Mouse (Mus musculus): Measurements from ENCODE around the gene D630003M21Rik. TPM values are rescaled to one million over a fixed set of nuclear protein-coding genes. Genes with fewer than 3 reads are reported as not detected.

D630003M21Rik gene
- polyA plus RNA-seq, 1 experiment from 2014 or later, result 8.9 TPM

GRCm38 (mm10) chr2:158155615-158156014 lies 73.4 kb downstream of the D630003M21Rik start:
- no peak overlapping the region for H3K4me3 ChIP-seq
- H3K4me2 ChIP-seq (replicated peaks), result no peak overlapping the region
- ATAC-seq (ENCODE audit: low FRiP score), result no peak
- H3K27ac ChIP-seq, result no peak overlapping the region
- 0 out of 2 replicates have a peak, but pooled peaks cover 3% of the 10 kb centered on the region for H3K9me3 ChIP-seq (replicated peaks)
- no peaks in the 10 kb centered on the region for H3K27me3 ChIP-seq
- 61% methylated on average over 2 of the region's 2 CpGs for WGBS
- H3K4me1 ChIP-seq, result peaks cover 16% of the 10 kb centered on the region
- H3K9ac ChIP-seq, result no peak overlapping the region
- no peaks in the 10 kb centered on the region for H3K36me3 ChIP-seq

GRCm38 (mm10) chr2:158155101-158155500 lies 73.9 kb downstream of the D630003M21Rik start:
- H3K4me3 ChIP-seq, result no peak overlapping the region
- H3K27ac ChIP-seq, result no peak overlapping the region
- 88% methylated on average over 7 of the region's 7 CpGs for WGBS
- ATAC-seq (ENCODE audit: low FRiP score), result no peak
- H3K9ac ChIP-seq, result no peak overlapping the region
- H3K9me3 ChIP-seq (replicated peaks), result 0 out of 2 replicates have a peak, but pooled peaks cover 3% of the 10 kb centered on the region
- H3K4me2 ChIP-seq (replicated peaks), result no peak overlapping the region
- H3K36me3 ChIP-seq, result no peaks in the 10 kb centered on the region
- H3K4me1 ChIP-seq, result peaks cover 15% of the 10 kb centered on the region
- no peaks in the 10 kb centered on the region for H3K27me3 ChIP-seq

GRCm38 (mm10) chr2:158154641-158155040 lies 74.4 kb downstream of the D630003M21Rik start:
- Histone ChIP-seq H3K36me3 (no peaks in the 10 kb centered on the region), H3K27me3 (no peaks in the 10 kb centered on the region), H3K4me1 (peaks cover 10% of the 10 kb centered on the region), H3K9ac (no peak overlapping the region), H3K9me3 (replicated peaks) (0 out of 2 replicates have a peak, but pooled peaks cover 3% of the 10 kb centered on the region), H3K27ac (0 out of 2 replicates have a peak overlapping the region, but pooled peaks have one; percentile 67), H3K4me3 (no peak overlapping the region), H3K4me2 (replicated peaks) (no peak overlapping the region)
- ATAC-seq (ENCODE audit: low FRiP score), result no peak
- WGBS, result 45% methylated on average over 8 of the region's 8 CpGs

- Histone ChIP-seq H3K9me3 (replicated peaks) (0 out of 2 replicates have a peak, but pooled peaks cover 3% of the 10 kb centered on the region), H3K4me1 (peaks cover 10% of the 10 kb centered on the region), H3K4me3 (peak overlapping the region; percentile 24), H3K27ac (peak overlapping the region; percentile 67), H3K9ac (no peak overlapping the region), H3K4me2 (replicated peaks) (peak overlapping the region; percentile 51), H3K27me3 (no peaks in the 10 kb centered on the region), H3K36me3 (no peaks in the 10 kb centered on the region)
- 1% methylated on average over 22 of the region's 22 CpGs for WGBS
- ATAC-seq (ENCODE audit: low FRiP score), result 0 out of 2 replicates have a peak, but pooled peaks have one; percentile 26
Measured at GRCm38 (mm10) chr2:158153728-158154343, 75.2 kb downstream of the D630003M21Rik start.

GRCm38 (mm10) chr2:158152685-158153309 lies 76.2 kb downstream of the D630003M21Rik start:
- H3K4me3 ChIP-seq, result no peak overlapping the region
- WGBS, result 32% methylated on average over 6 of the region's 6 CpGs
- 0 out of 2 replicates have a peak overlapping the region, but pooled peaks have one; percentile 51 for H3K4me2 ChIP-seq (replicated peaks)
- H3K4me1 ChIP-seq, result peaks cover 10% of the 10 kb centered on the region
- no peaks in the 10 kb centered on the region for H3K36me3 ChIP-seq
- no peak overlapping the region for H3K9ac ChIP-seq
- no peaks in the 10 kb centered on the region for H3K27me3 ChIP-seq
- H3K27ac ChIP-seq, result peak overlapping the region; percentile 44
- 0 out of 2 replicates have a peak, but pooled peaks cover 3% of the 10 kb centered on the region for H3K9me3 ChIP-seq (replicated peaks)
- peak; percentile 80 for ATAC-seq (ENCODE audit: low FRiP score)

GRCm38 (mm10) chr2:158151077-158151476 lies 77.9 kb downstream of the D630003M21Rik start:
- 97% methylated on average over 3 of the region's 3 CpGs for WGBS
- no peak overlapping the region for H3K9ac ChIP-seq
- ATAC-seq (ENCODE audit: low FRiP score), result no peak

GRCm38 (mm10) chr2:158146971-158147370 lies 82.1 kb downstream of the D630003M21Rik start:
- H3K9me3 ChIP-seq (replicated peaks), result 0 out of 2 replicates have a peak, but pooled peaks cover 3% of the 10 kb centered on the region
- H3K36me3 ChIP-seq, result no peaks in the 10 kb centered on the region
- peaks cover 12% of the 10 kb centered on the region for H3K4me1 ChIP-seq
- no peak overlapping the region for H3K4me3 ChIP-seq
- H3K27ac ChIP-seq, result no peak overlapping the region
- no peak overlapping the region for H3K9ac ChIP-seq
- 86% methylated on average over 8 of the region's 8 CpGs for WGBS
- H3K27me3 ChIP-seq, result peaks cover 22% of the 10 kb centered on the region
- H3K4me2 ChIP-seq (replicated peaks), result no peak overlapping the region
- no peak for ATAC-seq (ENCODE audit: low FRiP score)

More at GRCm38 (mm10) chr2:158151077-158151476, 77.9 kb downstream of the D630003M21Rik start:
- no peak overlapping the region for H3K4me3 ChIP-seq
- H3K27me3 ChIP-seq, result peaks cover 10% of the 10 kb centered on the region
- H3K4me2 ChIP-seq (replicated peaks), result no peak overlapping the region
- no peak overlapping the region for H3K27ac ChIP-seq
- H3K9me3 ChIP-seq (replicated peaks), result 0 out of 2 replicates have a peak, but pooled peaks cover 3% of the 10 kb centered on the region
- H3K4me1 ChIP-seq, result peaks cover 15% of the 10 kb centered on the region
- no peaks in the 10 kb centered on the region for H3K36me3 ChIP-seq

GRCm38 (mm10) chr2:158146223-158146622 lies 82.8 kb downstream of the D630003M21Rik start, which contains the start of gene Tgm2:
Gene Tgm2 (minus strand): TSS chr2:158146436.
- under 1% methylated on average over 32 of the region's 33 CpGs for WGBS
- H3K4me1 ChIP-seq, result peaks cover 12% of the 10 kb centered on the region
- no peak within 1 kb of the TSS for H3K27ac ChIP-seq
- peak; percentile 42; the same call in 1 of the 2 replicates for ATAC-seq (ENCODE audit: low FRiP score)
- H3K4me2 ChIP-seq (replicated peaks), result peak within 1 kb of the TSS; percentile 61
- no peaks in the 10 kb centered on the region for H3K36me3 ChIP-seq
- H3K9me3 ChIP-seq (replicated peaks), result 0 out of 2 replicates have a peak, but pooled peaks cover 3% of the 10 kb centered on the region
- peak within 1 kb of the TSS; percentile 44; the same call in 1 of the 2 replicates for H3K9ac ChIP-seq
- peak within 1 kb of the TSS; percentile 32 for H3K4me3 ChIP-seq
- peaks cover 22% of the 10 kb centered on the region for H3K27me3 ChIP-seq

- ATAC-seq (ENCODE audit: low FRiP score), result no peak
- H3K27me3 ChIP-seq, result peaks cover 22% of the 10 kb centered on the region
- H3K9ac ChIP-seq, result no peak overlapping the region
- 70% methylated on average over 5 of the region's 5 CpGs for WGBS
- peaks cover 16% of the 10 kb centered on the region for H3K4me1 ChIP-seq
- H3K9me3 ChIP-seq (replicated peaks), result no peaks in the 10 kb centered on the region
- H3K4me2 ChIP-seq (replicated peaks), result peak overlapping the region; percentile 61
- no peaks in the 10 kb centered on the region for H3K36me3 ChIP-seq
- peak overlapping the region; percentile 32; the same call in 1 of the 2 replicates for H3K4me3 ChIP-seq
- H3K27ac ChIP-seq, result no peak overlapping the region
Measured at GRCm38 (mm10) chr2:158145528-158146065, 83.4 kb downstream of the D630003M21Rik start.

GRCm38 (mm10) chr2:158144750-158145527 lies 84.1 kb downstream of the D630003M21Rik start:
- Histone ChIP-seq H3K27ac (no peak overlapping the region), H3K4me1 (peaks cover 19% of the 10 kb centered on the region), H3K4me3 (no peak overlapping the region), H3K9me3 (replicated peaks) (no peaks in the 10 kb centered on the region), H3K27me3 (peaks cover 22% of the 10 kb centered on the region), H3K9ac (no peak overlapping the region), H3K4me2 (replicated peaks) (no peak overlapping the region), H3K36me3 (no peaks in the 10 kb centered on the region)
- no peak for ATAC-seq (ENCODE audit: low FRiP score)
- 88% methylated on average over 6 of the region's 6 CpGs for WGBS

GRCm38 (mm10) chr2:158144263-158144662 lies 84.8 kb downstream of the D630003M21Rik start:
- Histone ChIP-seq H3K9ac (no peak overlapping the region), H3K27me3 (peaks cover 22% of the 10 kb centered on the region), H3K27ac (no peak overlapping the region), H3K36me3 (no peaks in the 10 kb centered on the region), H3K4me3 (no peak overlapping the region), H3K4me1 (peaks cover 25% of the 10 kb centered on the region), H3K9me3 (replicated peaks) (no peaks in the 10 kb centered on the region), H3K4me2 (replicated peaks) (no peak overlapping the region)
- 52% methylated on average over 8 of the region's 8 CpGs for WGBS
- ATAC-seq (ENCODE audit: low FRiP score), result no peak

All from hindbrain, embryonic 12.5 days (tissue).